Mouse (Mus musculus) C2C12 (cell line): ENCODE results near the gene Chn2.

ENCODE experiments used
- CTCF ChIP-seq: IDR thresholded peaks from one replicate; pipeline ENCODE4 v1.5.1; 2011; ENCODE audit not compliant: control insufficient read depth, insufficient read depth, insufficient read length
- USF1 ChIP-seq: IDR thresholded peaks from one replicate; pipeline ENCODE4 v1.6.1; 2011; ENCODE audit warnings: low read depth, mild to moderate bottlenecking, control low read depth, moderate library complexity

DNA sequence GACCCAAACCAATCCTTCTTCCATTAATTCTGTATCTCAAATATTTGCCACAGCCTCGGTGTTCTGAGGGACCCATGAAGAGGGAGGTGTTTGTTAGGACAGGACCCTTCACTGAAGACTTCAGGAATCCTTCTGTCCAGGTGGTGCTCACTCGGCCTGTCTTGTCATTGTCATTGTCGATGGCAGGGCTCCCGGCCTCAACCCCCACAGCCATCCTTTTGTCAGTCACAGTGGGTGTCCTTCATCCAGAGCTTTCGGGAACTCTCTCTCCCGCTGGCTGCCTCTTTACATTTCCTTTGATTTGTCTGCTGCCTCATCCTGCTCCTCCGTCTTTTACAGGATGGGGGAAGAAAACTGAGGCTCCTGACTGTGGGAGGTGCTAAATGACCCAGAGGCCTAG lies 57.5 kb downstream of the Chn2 start:
- TF ChIP-seq CTCF (no peak), USF1 (no peak)
